Mouse (Mus musculus) embryonic facial prominence, embryonic 14.5 days (tissue): ENCODE measurements at regions not wholly inside any gene's neighbourhood (a gene's known extent, or its start where the extent isn't known, plus 50 kb on each side); places are given as distances from the start of the nearest gene placed in this dataset.

Source experiments
- ATAC-seq: fragments of 200-750 bp; cut with Nextera tagmentation; 2 replicates; pipeline ENCODE4 v1.8.0; 2017; ENCODE audit warnings: low read depth, moderate number of reproducible peaks, moderate TSS enrichment
- DNase-seq: peaks from one replicate; pipeline ENCODE4 v3.0.0-alpha.2; 2015; ENCODE audit warnings: low spot score
- H3K27ac ChIP-seq: fragments of 300-500 bp; sonication (generic); replicated peaks from 2 replicates; pipeline ENCODE4 v1.5.1; 2014; ENCODE audit warnings: low read depth, mild to moderate bottlenecking, low read length, moderate library complexity
- H3K27me3 ChIP-seq: fragments of 300-500 bp; sonication (generic); replicated peaks from 2 replicates; pipeline ENCODE4 v1.6.1; 2014; ENCODE audit warnings: low read length; ENCODE audit not compliant: control insufficient read depth, insufficient read depth
- H3K36me3 ChIP-seq: fragments of 300-500 bp; sonication (generic); 2 replicates; pipeline ENCODE4 v1.6.1; 2014; ENCODE audit warnings: low read length, mixed read lengths; ENCODE audit not compliant: control insufficient read depth, insufficient read depth
- H3K4me1 ChIP-seq: fragments of 300-500 bp; sonication (generic); 2 replicates; pipeline ENCODE4 v1.6.1; 2014; ENCODE audit warnings: antibody characterized with exemption, low read length; ENCODE audit not compliant: control insufficient read depth, insufficient read depth
- H3K4me2 ChIP-seq: fragments of 300-500 bp; sonication (generic); 2 replicates; pipeline ENCODE4 v1.6.1; 2014; ENCODE audit warnings: low read depth, mild to moderate bottlenecking, low read length, moderate library complexity, mixed read lengths
- H3K4me3 ChIP-seq: fragments of 300-500 bp; sonication (generic); 2 replicates; pipeline ENCODE4 v1.5.1; 2014; ENCODE audit warnings: low read depth, mild to moderate bottlenecking, low read length
- H3K9ac ChIP-seq: fragments of 300-500 bp; sonication (generic); 2 replicates; pipeline ENCODE4 v1.6.1; 2014; ENCODE audit warnings: low read depth, mild to moderate bottlenecking, low read length, moderate library complexity, mixed read lengths
- H3K9me3 ChIP-seq: fragments of 300-500 bp; sonication (generic); 2 replicates; pipeline ENCODE4 v1.6.1; 2016; ENCODE audit warnings: low read length; ENCODE audit not compliant: control insufficient read depth
- WGBS: fragments of 180-500 bp; shearing (Covaris S2); extraction: QIAGEN DNeasy Blood & Tissue Kit; methylation state at CpG from one replicate; pipeline ENCODE4 v1.1.7; 2014; 5-methylcytosine and 5-hydroxymethylcytosine counted together

DNA sequence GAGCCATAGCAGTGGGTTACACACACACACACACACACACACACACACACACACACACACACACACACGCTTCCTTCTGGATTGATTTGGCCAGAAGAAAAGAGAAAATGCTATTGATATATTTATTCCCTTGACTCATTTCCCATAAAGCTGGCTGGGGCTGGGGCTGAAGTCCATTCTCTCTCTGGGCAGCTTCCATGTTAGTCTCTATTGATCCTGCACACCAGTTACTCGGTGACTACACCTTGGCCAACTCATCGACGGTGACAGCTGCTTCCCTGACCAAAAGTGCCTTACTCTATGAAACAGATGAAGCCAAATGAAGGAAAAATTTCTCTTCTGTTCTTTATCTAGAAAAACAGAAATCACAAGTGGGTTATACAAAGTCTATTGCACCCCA lies 82.1 kb downstream of the Snx18 start:
- DNase-seq (no peak), ATAC-seq (no peak)
- H3K27ac ChIP-seq = no peak overlapping the region
- H3K27me3 ChIP-seq = no peaks in the 10 kb centered on the region
- no peak overlapping the region for H3K4me2 ChIP-seq
- H3K36me3 ChIP-seq = no peaks in the 10 kb centered on the region
- H3K4me1 ChIP-seq = no peaks in the 10 kb centered on the region
- WGBS = 84% methylated on average over 4 of the region's 4 CpGs
- no peak overlapping the region for H3K9ac ChIP-seq
- no peaks in the 10 kb centered on the region for H3K9me3 ChIP-seq
- no peak overlapping the region for H3K4me3 ChIP-seq

DNA sequence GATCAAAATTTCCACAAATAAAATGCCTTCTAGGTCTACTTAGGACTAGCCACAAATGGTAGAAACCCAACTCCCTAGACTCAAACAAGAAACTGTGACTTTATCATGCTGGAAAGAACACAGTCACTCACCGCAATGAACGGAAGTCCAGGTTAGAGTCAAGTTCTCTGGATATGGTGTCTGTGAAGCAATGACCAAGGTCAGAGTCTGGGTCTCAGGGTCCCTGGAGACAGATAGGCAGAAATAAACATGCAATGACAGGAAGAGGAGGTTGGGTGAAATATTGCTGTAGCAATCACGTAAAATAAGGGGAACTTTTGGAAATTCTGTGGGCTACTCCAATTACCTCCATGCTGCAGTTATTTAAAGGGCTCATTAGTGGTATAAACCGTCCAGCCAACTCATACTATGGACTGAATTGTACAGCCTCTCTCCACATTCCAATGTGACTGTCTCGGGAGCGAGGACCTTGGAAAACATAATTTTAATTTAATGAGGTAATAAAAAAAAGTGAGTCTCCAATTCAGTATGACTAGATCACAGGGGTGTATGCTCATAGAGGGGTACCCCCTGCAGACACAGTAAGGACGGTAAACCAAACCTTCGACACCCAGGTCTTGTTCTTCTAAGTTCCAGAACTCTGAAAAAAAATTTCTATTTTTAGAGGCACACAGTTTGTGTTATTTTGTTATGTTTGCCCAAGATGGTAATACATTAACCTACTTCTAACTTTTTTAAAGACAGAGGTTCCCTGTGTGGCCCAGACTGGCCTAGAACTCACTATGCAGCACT lies 83.5 kb downstream of the Snx18 start:
- Histone ChIP-seq H3K4me3 (no peak overlapping the region), H3K4me1 (no peaks in the 10 kb centered on the region), H3K9me3 (no peaks in the 10 kb centered on the region), H3K36me3 (no peaks in the 10 kb centered on the region), H3K9ac (no peak overlapping the region), H3K27ac (no peak overlapping the region), H3K27me3 (no peaks in the 10 kb centered on the region), H3K4me2 (no peak overlapping the region)
- 63% methylated on average over 8 of the region's 8 CpGs for WGBS
- DNase-seq = no peak
- ATAC-seq = no peak

DNA sequence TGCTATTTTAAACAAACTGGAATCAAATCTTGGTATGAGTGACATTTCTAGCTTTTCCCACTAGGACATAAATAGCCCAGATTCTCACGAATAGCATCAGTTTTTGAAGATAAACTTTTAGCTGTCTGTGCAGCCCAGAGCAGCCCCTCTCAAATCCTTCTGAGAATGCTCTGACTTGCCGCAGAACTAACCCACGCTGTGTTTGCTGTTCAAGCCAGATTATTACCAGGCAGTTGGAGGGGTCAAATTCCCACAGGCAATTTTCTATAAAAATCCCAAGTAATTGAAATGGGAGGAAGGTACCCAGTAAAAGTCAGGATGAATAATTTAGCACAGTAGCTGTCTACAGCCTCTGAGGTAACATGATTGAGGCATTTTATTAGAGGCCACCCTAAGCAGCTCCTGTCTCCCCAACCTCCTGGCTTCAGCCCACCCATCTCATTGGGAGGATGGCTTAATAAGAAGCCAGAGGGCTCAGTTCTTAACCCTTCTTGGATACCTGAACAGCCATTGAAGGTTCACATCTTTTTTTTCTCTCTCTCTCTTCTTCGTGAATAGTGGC lies 84.4 kb downstream of the Snx18 start:
- no peak for ATAC-seq
- no peaks in the 10 kb centered on the region for H3K4me1 ChIP-seq
- H3K36me3 ChIP-seq = no peaks in the 10 kb centered on the region
- 25% methylated on average over 4 of the region's 4 CpGs for WGBS
- H3K9me3 ChIP-seq = no peaks in the 10 kb centered on the region
- no peak overlapping the region for H3K9ac ChIP-seq
- no peaks in the 10 kb centered on the region for H3K27me3 ChIP-seq
- no peak overlapping the region for H3K4me3 ChIP-seq
- peak; percentile 33 for DNase-seq
- no peak overlapping the region for H3K4me2 ChIP-seq
- H3K27ac ChIP-seq = no peak overlapping the region; the same call in 1 of the 2 replicates

DNA sequence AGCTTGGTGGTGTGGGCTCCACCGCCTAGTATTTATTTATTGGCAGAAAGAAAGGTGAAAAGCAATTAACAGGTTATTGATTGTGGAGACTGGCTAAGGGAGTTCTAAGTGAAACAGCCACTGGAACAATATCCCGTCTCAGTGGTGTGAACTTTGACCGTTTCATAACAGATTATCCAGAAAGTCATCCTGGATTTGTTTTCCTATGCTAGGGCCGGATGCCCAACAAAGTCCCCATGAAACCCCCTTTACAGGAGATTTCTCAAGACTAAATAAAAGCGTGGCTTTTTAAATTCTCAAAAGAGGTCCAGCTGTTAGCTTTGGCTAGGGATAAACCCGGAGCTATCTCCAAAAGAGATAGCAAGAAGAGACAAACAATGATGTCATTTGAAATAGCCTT lies 91.4 kb downstream of the Snx18 start:
- Histone ChIP-seq H3K9ac (no peak overlapping the region), H3K4me2 (no peak overlapping the region), H3K27me3 (no peaks in the 10 kb centered on the region), H3K27ac (no peak overlapping the region), H3K4me3 (no peak overlapping the region), H3K4me1 (no peaks in the 10 kb centered on the region), H3K36me3 (no peaks in the 10 kb centered on the region), H3K9me3 (no peaks in the 10 kb centered on the region)
- DNase-seq (no peak), ATAC-seq (no peak)
- 79% methylated on average over 6 of the region's 6 CpGs for WGBS

DNA sequence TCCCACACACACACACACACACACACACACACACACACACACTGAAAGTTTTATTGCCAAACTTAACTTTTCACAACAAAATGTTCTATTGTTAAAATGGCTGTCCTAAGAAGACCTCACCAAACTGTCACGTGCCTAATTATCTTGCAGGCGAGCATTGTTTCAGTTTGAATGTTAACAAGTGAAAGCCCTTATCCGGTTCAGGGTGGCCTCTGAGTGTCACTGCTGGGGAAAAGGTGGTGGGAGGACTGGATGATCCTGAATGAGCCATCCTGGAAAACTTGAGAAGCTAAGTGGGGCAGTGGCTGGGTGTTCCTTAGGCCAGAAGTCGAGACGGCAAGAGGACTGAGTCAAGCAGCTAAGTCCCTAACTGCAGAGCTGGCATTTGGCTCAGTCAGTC lies 94.9 kb downstream of the Snx18 start:
- ATAC-seq (no peak), DNase-seq (no peak)
- 73% methylated on average over 5 of the region's 5 CpGs for WGBS
- Histone ChIP-seq H3K27me3 (no peaks in the 10 kb centered on the region), H3K4me2 (no peak overlapping the region), H3K9ac (no peak overlapping the region), H3K27ac (no peak overlapping the region), H3K36me3 (no peaks in the 10 kb centered on the region), H3K9me3 (no peaks in the 10 kb centered on the region), H3K4me1 (no peaks in the 10 kb centered on the region), H3K4me3 (no peak overlapping the region)

DNA sequence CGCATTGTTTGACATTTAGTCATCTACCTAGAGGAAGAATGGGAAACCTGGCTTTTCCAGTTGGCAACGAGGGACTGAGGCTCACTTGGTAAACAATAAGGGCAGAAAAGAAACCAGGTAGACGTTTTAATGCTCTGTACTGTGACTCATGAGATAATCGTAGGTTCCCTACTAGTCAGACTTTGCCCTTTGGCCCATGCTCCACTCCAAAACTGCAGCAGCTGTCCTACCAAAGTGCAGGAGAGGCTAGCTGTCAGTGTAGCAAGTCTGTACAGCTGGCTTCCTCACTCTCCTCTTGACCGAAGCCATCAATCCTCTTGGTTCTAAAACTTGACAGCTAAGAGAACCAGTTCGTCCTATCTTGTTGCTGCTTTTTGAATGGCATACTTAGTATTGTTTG lies 100.2 kb downstream of the Snx18 start:
- Histone ChIP-seq H3K9ac (no peak overlapping the region), H3K27me3 (no peaks in the 10 kb centered on the region), H3K4me2 (no peak overlapping the region), H3K4me3 (no peak overlapping the region), H3K27ac (no peak overlapping the region), H3K9me3 (no peaks in the 10 kb centered on the region), H3K36me3 (no peaks in the 10 kb centered on the region), H3K4me1 (0 out of 2 replicates have a peak, but pooled peaks cover 6% of the 10 kb centered on the region)
- ATAC-seq (no peak), DNase-seq (no peak)
- WGBS = 83% methylated on average over 6 of the region's 6 CpGs

DNA sequence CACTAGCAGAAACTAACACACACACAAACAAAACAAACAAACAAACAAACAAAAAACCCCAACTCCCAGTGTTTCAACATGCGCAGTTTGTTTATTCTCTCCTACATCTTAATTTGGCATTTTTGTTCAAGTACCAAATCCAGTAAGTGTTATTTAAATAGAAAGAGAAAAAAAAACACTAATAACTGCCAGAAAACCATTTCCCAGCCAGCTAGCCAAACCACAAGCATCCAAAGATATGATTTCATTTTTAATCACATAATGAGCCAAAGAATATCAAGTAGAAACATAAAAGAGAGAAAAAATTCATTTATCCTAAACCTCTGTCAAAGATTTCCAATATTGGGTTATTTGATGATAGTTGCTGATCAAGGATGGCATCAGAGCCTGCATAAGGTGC lies 102.3 kb downstream of the Snx18 start:
- Histone ChIP-seq H3K9me3 (no peaks in the 10 kb centered on the region), H3K4me2 (no peak overlapping the region), H3K9ac (no peak overlapping the region), H3K27me3 (no peaks in the 10 kb centered on the region), H3K27ac (no peak overlapping the region), H3K4me1 (0 out of 2 replicates have a peak, but pooled peaks cover 6% of the 10 kb centered on the region), H3K4me3 (no peak overlapping the region), H3K36me3 (no peaks in the 10 kb centered on the region)
- 73% methylated on average over 1 of the region's 1 CpGs for WGBS
- ATAC-seq = no peak
- DNase-seq = no peak

DNA sequence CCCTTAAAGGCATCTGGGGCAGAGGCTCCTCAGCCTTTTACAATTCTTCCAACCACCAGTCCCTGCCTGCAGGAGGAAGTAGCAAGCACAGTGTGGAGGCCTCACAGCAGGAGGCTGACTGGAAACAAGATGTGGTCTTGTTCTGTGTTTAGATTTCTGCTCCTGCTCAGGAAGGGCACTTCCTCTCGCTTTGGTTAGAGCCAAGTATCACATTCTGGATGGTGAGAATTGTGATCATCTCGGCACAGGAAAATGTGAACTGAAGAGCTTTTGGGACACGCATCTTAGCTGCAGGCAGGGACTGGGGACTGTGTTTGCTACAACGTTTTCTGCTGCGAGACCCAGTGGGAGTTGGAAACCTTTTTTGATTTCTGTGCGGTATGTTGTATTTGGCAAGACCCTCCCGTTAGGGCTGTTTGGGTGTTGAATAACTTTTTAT lies 103.2 kb downstream of the Snx18 start:
- peak; percentile 73 for DNase-seq
- WGBS = 26% methylated on average over 7 of the region's 7 CpGs
- Histone ChIP-seq H3K9me3 (no peaks in the 10 kb centered on the region), H3K9ac (no peak overlapping the region), H3K4me1 (0 out of 2 replicates have a peak, but pooled peaks cover 6% of the 10 kb centered on the region), H3K4me3 (no peak overlapping the region), H3K27ac (peak overlapping the region; percentile 13; the same call in 1 of the 2 replicates), H3K27me3 (no peaks in the 10 kb centered on the region), H3K36me3 (no peaks in the 10 kb centered on the region), H3K4me2 (no peak overlapping the region; the same call in 1 of the 2 replicates)
- no peak for ATAC-seq
